ENCODE assay signal across 13 mouse cellular contexts in genomic region chr13:46872732-46873131, GRCm38 (mm10). TPM values are rescaled to one million over a fixed set of nuclear protein-coding genes. Genes with fewer than 3 reads are reported as not detected.
DNase-seq lines count a peak whose midpoint lies in the region; ATAC-seq and TF ChIP-seq lines count a peak whose summit lies in the region.
"Had no signal": no experiment of that assay in that cellular context is flagged by ENCODE, and none has a peak within 500 bp of the region (broad histone marks: within the 10 kb centered on the region; RNA-seq: fewer than 3 reads in every experiment).

No protein-coding gene starts in this region.

- ATAC-seq in heart, embryonic 12.5 days (ENCODE audit: insufficient number of reproducible peaks, low FRiP score): no peak
- ATAC-seq in hindbrain, embryonic 15.5 days (ENCODE audit: low FRiP score, low read depth): no peak
- no peak for ATAC-seq in hindbrain, embryonic 13.5 days (ENCODE audit: low FRiP score)
- no peak for ATAC-seq in lung, postnatal 0 days
- ATAC-seq: inflammation-experienced regulatory T-cells, adult 6 months had no signal

- no peak for TF ChIP-seq POLR2A in lung, adult 2 months (IDR thresholded peaks at IDR 0.05; ENCODE audit: borderline replicate concordance, extremely low read depth, low read depth, low read length)

- 0 out of 2 replicates have a peak, but pooled peaks cover 5% of the 10 kb centered on the region for H3K36me3 ChIP-seq in heart, embryonic 12.5 days
- no peaks in the 10 kb centered on the region for H3K36me3 ChIP-seq in hindbrain, embryonic 15.5 days
- H3K36me3 ChIP-seq in hindbrain, embryonic 13.5 days: no peaks in the 10 kb centered on the region
- no peaks in the 10 kb centered on the region for H3K36me3 ChIP-seq in lung, postnatal 0 days (ENCODE audit: insufficient read depth, low read length)
- H3K36me3 ChIP-seq: liver, embryonic 13.5 days had no signal

- no peak for TF ChIP-seq CTCF in lung, postnatal 0 days (IDR thresholded peaks at IDR 0.05)
- TF ChIP-seq CTCF in lung, adult 2 months (IDR thresholded peaks at IDR 0.05; ENCODE audit: insufficient read depth, low read length): no peak

- peaks cover 62% of the 10 kb centered on the region for H3K4me1 ChIP-seq in heart, embryonic 12.5 days (replicated peaks)
- peaks cover 23% of the 10 kb centered on the region for H3K4me1 ChIP-seq in hindbrain, embryonic 15.5 days (replicated peaks)
- H3K4me1 ChIP-seq in hindbrain, embryonic 13.5 days (replicated peaks): peaks cover 29% of the 10 kb centered on the region
- H3K4me1 ChIP-seq in lung, postnatal 0 days (ENCODE audit: insufficient read depth, low read depth, low read length): peaks cover 26% of the 10 kb centered on the region
- H3K4me1 ChIP-seq in lung, adult 2 months (ENCODE audit: control insufficient read depth, insufficient read depth, low read length): peaks cover 36% of the 10 kb centered on the region

- no peak overlapping the region for H3K4me3 ChIP-seq in heart, embryonic 12.5 days
- H3K4me3 ChIP-seq in hindbrain, embryonic 15.5 days: no peak overlapping the region
- H3K4me3 ChIP-seq in hindbrain, embryonic 13.5 days: no peak overlapping the region
- no peak overlapping the region for H3K4me3 ChIP-seq in lung, postnatal 0 days (ENCODE audit: low read depth, low read length)
- H3K4me3 ChIP-seq in lung, adult 2 months (replicated peaks; ENCODE audit: extremely low read depth, low read depth, low read length): no peak overlapping the region
- H3K4me3 ChIP-seq: gastrocnemius, adult 2 months; liver, embryonic 13.5 days; megakaryocyte, embryonic 14.5 days had no signal

- DNase-seq in heart, adult 8-10 months (ENCODE audit: low spot score): no peak
- DNase-seq in lung, postnatal 0 days (ENCODE audit: low spot score): no peak
- DNase-seq in lung, adult 2 months: no peak
- DNase-seq in spleen, postnatal 10 days (ENCODE audit: low spot score in 2 of 2): no peak
- DNase-seq: cerebellum, adult 18-20 months; gastrocnemius, adult 2 months; liver, embryonic 13.5 days; thymus, postnatal 14 days had no signal

- no peak overlapping the region for H3K9ac ChIP-seq in heart, embryonic 12.5 days
- no peak overlapping the region for H3K9ac ChIP-seq in hindbrain, embryonic 15.5 days
- no peak overlapping the region for H3K9ac ChIP-seq in hindbrain, embryonic 13.5 days
- H3K9ac ChIP-seq in lung, postnatal 0 days (replicated peaks; ENCODE audit: low read depth): no peak overlapping the region
- H3K9ac ChIP-seq: liver, embryonic 13.5 days had no signal

- 80% methylated on average over 11 of the region's 11 CpGs for WGBS in heart, embryonic 12.5 days
- WGBS in hindbrain, embryonic 15.5 days: 68% methylated on average over 11 of the region's 11 CpGs
- 79% methylated on average over 11 of the region's 11 CpGs for WGBS in hindbrain, embryonic 13.5 days
- 48% methylated on average over 11 of the region's 11 CpGs for WGBS in lung, postnatal 0 days
- 62% methylated on average over 11 of the region's 11 CpGs for WGBS in lung, adult 2 months

- no peak for TF ChIP-seq EP300 in lung, postnatal 0 days (IDR thresholded peaks at IDR 0.05)

- peak overlapping the region; percentile 70 for H3K27ac ChIP-seq in heart, embryonic 12.5 days (ENCODE audit: poor library complexity, severe bottlenecking)
- H3K27ac ChIP-seq in hindbrain, embryonic 15.5 days (replicated peaks): peak overlapping the region; percentile 17; the same call in 1 of the 2 replicates
- H3K27ac ChIP-seq in hindbrain, embryonic 13.5 days: no peak overlapping the region
- peak overlapping the region; percentile 28; the same call in 1 of the 2 replicates for H3K27ac ChIP-seq in lung, postnatal 0 days (ENCODE audit: low read length)
- H3K27ac ChIP-seq: gastrocnemius, adult 2 months; liver, embryonic 13.5 days had no signal

- H3K27me3 ChIP-seq in heart, embryonic 12.5 days (replicated peaks): no peaks in the 10 kb centered on the region
- H3K27me3 ChIP-seq in hindbrain, embryonic 15.5 days: no peaks in the 10 kb centered on the region
- no peaks in the 10 kb centered on the region for H3K27me3 ChIP-seq in hindbrain, embryonic 13.5 days
- H3K27me3 ChIP-seq in lung, postnatal 0 days (replicated peaks; ENCODE audit: insufficient read depth, low read length): no peaks in the 10 kb centered on the region
- H3K27me3 ChIP-seq: liver, embryonic 13.5 days; megakaryocyte, embryonic 14.5 days had no signal

- H3K4me2 ChIP-seq in heart, embryonic 12.5 days: no peak overlapping the region
- no peak overlapping the region for H3K4me2 ChIP-seq in hindbrain, embryonic 15.5 days
- H3K4me2 ChIP-seq in hindbrain, embryonic 13.5 days: no peak overlapping the region
- H3K4me2 ChIP-seq in lung, postnatal 0 days (replicated peaks; ENCODE audit: low read depth, low read length): no peak overlapping the region
- H3K4me2 ChIP-seq: liver, embryonic 13.5 days had no signal

- no peaks in the 10 kb centered on the region for H3K9me3 ChIP-seq in heart, embryonic 12.5 days (replicated peaks)
- H3K9me3 ChIP-seq in hindbrain, embryonic 15.5 days: no peaks in the 10 kb centered on the region
- no peaks in the 10 kb centered on the region for H3K9me3 ChIP-seq in hindbrain, embryonic 13.5 days
- H3K9me3 ChIP-seq in lung, postnatal 0 days (ENCODE audit: low read length): no peaks in the 10 kb centered on the region
- H3K9me3 ChIP-seq: liver, embryonic 13.5 days; megakaryocyte, embryonic 14.5 days had no signal

RNA-seq across cellular contexts. Expression of gene Kif13a, which starts 56.9 kb away (rescaled TPM):
- 51.4 and 56.0 TPM in 2 replicates for polyA plus RNA-seq in heart, embryonic 12.5 days (2016; fragmentation: Nextera tagmentation; extraction: Ambion mirVana)
- total RNA-seq in heart, adult 8-10 months (2022): 100 to 1,000 TPM; 113 to 126 (median 121) TPM
- polyA plus RNA-seq in hindbrain, embryonic 15.5 days (2015; fragmentation: Nextera tagmentation; extraction: Ambion mirVana): 13.0 and 16.9 TPM in 2 replicates
- 11.2 and 11.6 TPM in 2 replicates for polyA plus RNA-seq in hindbrain, embryonic 13.5 days (2015; fragmentation: Nextera tagmentation; extraction: Ambion mirVana)
- polyA plus RNA-seq in lung, postnatal 0 days (2015; fragmentation: Nextera tagmentation; extraction: Ambion mirVana): 30.5 TPM in 2 replicates
- 39.9 and 52.3 TPM in 2 replicates for polyA plus RNA-seq in lung, adult 2 months (2012; rRNA removed)
